Mouse (Mus musculus): ENCODE data around the gene Tnr. TPM values are rescaled to one million over a fixed set of nuclear protein-coding genes. Genes with fewer than 3 reads are reported as not detected.

Tnr gene
- total and polyA plus RNA-seq, 3 experiments: 0.01 TPM; not detected in 2

DNA sequence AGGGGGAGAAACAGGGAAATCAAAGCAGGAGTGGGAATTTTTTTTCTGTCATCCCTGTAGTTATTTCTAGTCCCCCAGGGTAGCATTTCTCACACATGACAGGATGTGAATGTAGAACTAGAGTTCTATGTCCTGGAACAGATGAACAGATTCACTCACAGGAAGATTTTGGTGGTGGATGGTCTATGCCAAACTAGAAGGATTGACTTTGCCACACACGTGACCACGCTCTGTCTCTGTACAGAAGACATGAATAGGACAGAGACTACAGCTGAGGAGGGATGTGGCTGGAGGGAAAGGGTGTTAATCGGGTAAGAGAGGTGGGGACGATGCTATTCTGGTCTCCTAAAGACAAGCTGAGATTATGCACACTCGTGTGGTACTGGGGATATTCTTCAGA lies 51.1 kb downstream of the Tnr start:
- no peaks in the 10 kb centered on the region for H3K27me3 ChIP-seq (ENCODE audit: control insufficient read depth in 1 of 2, insufficient read depth in 2 of 2, low read length in 2 of 2)
- H3K79me2 ChIP-seq (ENCODE audit: control insufficient read depth, insufficient read depth, low read length, poor library complexity): no peaks in the 10 kb centered on the region
- no peak overlapping the region for H3K9ac ChIP-seq (ENCODE audit: control insufficient read depth, low read depth, low read length, poor library complexity, severe bottlenecking)
- DNase-seq (ENCODE audit: low read depth, low spot score): no peak
- no peaks in the 10 kb centered on the region for H3K36me3 ChIP-seq (ENCODE audit: control insufficient read depth in 1 of 2, insufficient read depth in 2 of 2, low read length in 2 of 2)
- H3K9me3 ChIP-seq (replicated peaks; ENCODE audit: insufficient read depth, low read length): no peaks in the 10 kb centered on the region
- H3K27ac ChIP-seq (ENCODE audit: control insufficient read depth, low read depth, low read length): no peak overlapping the region
- no peak for TF ChIP-seq GABPA (IDR thresholded peaks at IDR 0.05; ENCODE audit: low read depth, low read length)
- TF ChIP-seq UBTF (IDR thresholded peaks at IDR 0.05; ENCODE audit: borderline replicate concordance, insufficient read depth, low read depth, low read length): no peak
- TF ChIP-seq RCOR1 (IDR thresholded peaks at IDR 0.05; ENCODE audit: low read depth, low read length): no peak
- TF ChIP-seq HCFC1 (IDR thresholded peaks at IDR 0.05; ENCODE audit: low read depth, low read length): no peak
- no peak for TF ChIP-seq SIN3A (IDR thresholded peaks at IDR 0.05; ENCODE audit: low read length)
- no peak for TF ChIP-seq USF2 (IDR thresholded peaks at IDR 0.05; ENCODE audit: borderline replicate concordance in 1 of 2, insufficient read depth in 1 of 2, low read depth in 1 of 2, low read length in 2 of 2)
- no peak for TF ChIP-seq MYC (IDR thresholded peaks at IDR 0.05; ENCODE audit: low read depth, low read length)
- no peak for TF ChIP-seq EP300 (IDR thresholded peaks at IDR 0.05; ENCODE audit: low read depth in 1 of 2, low read length in 2 of 2)
- TF ChIP-seq MAX (IDR thresholded peaks at IDR 0.05; ENCODE audit: low read length): no peak
- H3K4me1 ChIP-seq (ENCODE audit: control insufficient read depth in 1 of 2, insufficient read depth in 2 of 2, low read length in 2 of 2): no peaks in the 10 kb centered on the region
- H3K4me3 ChIP-seq (ENCODE audit: control insufficient read depth in 1 of 2, insufficient read depth in 1 of 2, low read depth in 2 of 2, low read length in 2 of 2): no peak overlapping the region

DNA sequence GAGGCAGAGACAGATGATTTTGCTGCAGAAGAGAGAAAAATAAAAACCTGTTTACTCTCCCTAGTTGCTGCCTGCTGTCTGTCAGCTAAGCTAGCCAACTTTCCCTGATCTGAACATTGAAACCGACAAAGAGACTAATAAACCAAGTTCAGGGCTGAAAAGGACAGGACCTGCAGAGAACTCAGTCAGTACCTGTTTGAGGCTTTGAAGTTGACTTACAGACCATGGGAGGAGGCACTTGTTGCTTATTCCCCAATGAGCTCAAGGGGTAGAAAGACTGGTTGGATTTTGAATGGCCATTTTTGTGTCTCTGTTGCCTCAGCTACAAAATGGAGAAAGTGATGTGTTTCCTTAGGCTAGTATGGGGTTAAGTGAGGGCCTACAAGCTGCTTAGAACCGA lies 52.7 kb downstream of the Tnr start:
- Histone ChIP-seq H3K36me3 (ENCODE audit: control insufficient read depth in 1 of 2, insufficient read depth in 2 of 2, low read length in 2 of 2) (no peaks in the 10 kb centered on the region), H3K27me3 (ENCODE audit: control insufficient read depth in 1 of 2, insufficient read depth in 2 of 2, low read length in 2 of 2) (no peaks in the 10 kb centered on the region), H3K4me1 (ENCODE audit: control insufficient read depth in 1 of 2, insufficient read depth in 2 of 2, low read length in 2 of 2) (no peaks in the 10 kb centered on the region)

DNA sequence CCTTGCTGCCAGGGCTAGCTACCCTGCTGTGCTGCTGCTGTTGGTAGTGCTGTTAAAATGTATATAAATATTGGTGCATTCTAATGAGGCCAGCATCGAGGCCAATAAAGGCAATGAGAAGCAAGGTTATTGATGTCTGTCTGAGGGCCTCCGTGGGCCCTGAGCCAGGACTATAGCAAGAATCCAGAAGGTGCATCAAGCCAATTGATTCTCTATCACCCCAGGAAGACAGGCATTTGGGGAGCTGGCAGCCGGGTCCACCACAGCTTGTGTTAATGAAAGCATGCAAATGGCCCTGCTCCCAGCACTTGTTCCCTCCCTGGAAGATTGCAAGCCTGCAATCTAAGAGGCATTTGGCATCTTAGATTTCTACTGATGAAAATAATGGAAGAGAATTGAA lies 54.8 kb downstream of the Tnr start:
- Histone ChIP-seq H3K79me2 (ENCODE audit: control insufficient read depth, insufficient read depth, low read length, poor library complexity) (no peaks in the 10 kb centered on the region), H3K36me3 (ENCODE audit: control insufficient read depth in 1 of 2, insufficient read depth in 2 of 2, low read length in 2 of 2) (no peaks in the 10 kb centered on the region), H3K9ac (ENCODE audit: control insufficient read depth, low read depth, low read length, poor library complexity, severe bottlenecking) (no peak overlapping the region), H3K4me1 (ENCODE audit: control insufficient read depth in 1 of 2, insufficient read depth in 2 of 2, low read length in 2 of 2) (no peaks in the 10 kb centered on the region), H3K27ac (ENCODE audit: control insufficient read depth, low read depth, low read length) (no peak overlapping the region), H3K4me3 (ENCODE audit: control insufficient read depth in 1 of 2, insufficient read depth in 1 of 2, low read depth in 2 of 2, low read length in 2 of 2) (no peak overlapping the region), H3K9me3 (replicated peaks; ENCODE audit: insufficient read depth, low read length) (no peaks in the 10 kb centered on the region), H3K27me3 (ENCODE audit: control insufficient read depth in 1 of 2, insufficient read depth in 2 of 2, low read length in 2 of 2) (no peaks in the 10 kb centered on the region)
- DNase-seq (ENCODE audit: low read depth, low spot score): no peak
- TF ChIP-seq EP300 (IDR thresholded peaks at IDR 0.05; ENCODE audit: low read depth in 1 of 2, low read length in 2 of 2) (no peak), MAZ (IDR thresholded peaks at IDR 0.05; ENCODE audit: low read depth, low read length) (no peak), RCOR1 (IDR thresholded peaks at IDR 0.05; ENCODE audit: low read depth, low read length) (no peak), USF1 (IDR thresholded peaks at IDR 0.05; ENCODE audit: low read depth, low read length) (no peak), UBTF (IDR thresholded peaks at IDR 0.05; ENCODE audit: borderline replicate concordance, insufficient read depth, low read depth, low read length) (no peak), SIN3A (IDR thresholded peaks at IDR 0.05; ENCODE audit: low read length) (no peak)

More for the DNA sequence above, 52.7 kb downstream of the Tnr start:
- no peak for TF ChIP-seq NELFE (IDR thresholded peaks at IDR 0.05; ENCODE audit: low read depth, low read length)
- no peak for TF ChIP-seq E2F4 (IDR thresholded peaks at IDR 0.05; ENCODE audit: borderline replicate concordance, low read depth, low read length)
- no peak for TF ChIP-seq USF1 (IDR thresholded peaks at IDR 0.05; ENCODE audit: low read depth, low read length)
- TF ChIP-seq UBTF (IDR thresholded peaks at IDR 0.05; ENCODE audit: borderline replicate concordance, insufficient read depth, low read depth, low read length): no peak
- TF ChIP-seq MXI1 (IDR thresholded peaks at IDR 0.05; ENCODE audit: low read depth, low read length): no peak
- no peak for TF ChIP-seq POLR2A (IDR thresholded peaks at IDR 0.05; ENCODE audit: control insufficient read depth in 1 of 2, insufficient read depth in 1 of 2, low read depth in 1 of 2, low read length in 2 of 2, poor library complexity in 1 of 2)
- TF ChIP-seq GABPA (IDR thresholded peaks at IDR 0.05; ENCODE audit: low read depth, low read length): no peak
- TF ChIP-seq TAL1 (IDR thresholded peaks at IDR 0.05; ENCODE audit: low read length): no peak
- no peak for TF ChIP-seq ELF1 (IDR thresholded peaks at IDR 0.05; ENCODE audit: low read depth, low read length)
- TF ChIP-seq CTCF (IDR thresholded peaks at IDR 0.05 in 2 of 3, conservative IDR thresholded peaks at IDR 0.05 in 1 of 3; ENCODE audit: control insufficient read depth in 1 of 3, insufficient read depth in 1 of 3, low read depth in 2 of 3, low read length in 3 of 3, poor library complexity in 1 of 3, severe bottlenecking in 1 of 3): no peak
- TF ChIP-seq MEF2A (IDR thresholded peaks at IDR 0.05; ENCODE audit: extremely low read depth, insufficient replicate concordance, low read depth, low read length, poor library complexity, severe bottlenecking): no peak
- TF ChIP-seq ZC3H11A (IDR thresholded peaks at IDR 0.05; ENCODE audit: low read depth, low read length): no peak
- Histone ChIP-seq H3K9ac (ENCODE audit: control insufficient read depth, low read depth, low read length, poor library complexity, severe bottlenecking) (no peak overlapping the region), H3K79me2 (ENCODE audit: control insufficient read depth, insufficient read depth, low read length, poor library complexity) (no peaks in the 10 kb centered on the region), H3K27ac (ENCODE audit: control insufficient read depth, low read depth, low read length) (no peak overlapping the region), H3K4me3 (ENCODE audit: control insufficient read depth in 1 of 2, insufficient read depth in 1 of 2, low read depth in 2 of 2, low read length in 2 of 2) (no peak overlapping the region), H3K9me3 (replicated peaks; ENCODE audit: insufficient read depth, low read length) (no peaks in the 10 kb centered on the region)
- DNase-seq (ENCODE audit: low read depth, low spot score): no peak
